Mouse (Mus musculus) kidney, postnatal 0 days (tissue): ENCODE data around the gene Plb1. TPM values are rescaled to one million over a fixed set of nuclear protein-coding genes. Genes with fewer than 3 reads are reported as not detected.

Experiments used
- ATAC-seq: fragments of 200-750 bp; cut with Nextera tagmentation; replicated peaks from 2 replicates; pipeline ENCODE4 v1.8.0; 2017; ENCODE audit warnings: low read depth, moderate number of reproducible peaks, moderate TSS enrichment, moderate library complexity; ENCODE audit not compliant: low FRiP score
- DNase-seq: peaks from one replicate; pipeline ENCODE4 v3.0.0-alpha.2; 2016; ENCODE audit warnings: low spot score
- H3K27ac ChIP-seq: fragments of 300-500 bp; sonication (generic); 2 replicates; pipeline ENCODE4 v1.5.1; 2014; ENCODE audit warnings: mild to moderate bottlenecking
- H3K27me3 ChIP-seq: fragments of 300-500 bp; sonication (generic); 2 replicates; pipeline ENCODE4 v1.6.1; 2014; ENCODE audit warnings: low read length, mixed read lengths; ENCODE audit not compliant: insufficient read depth
- H3K36me3 ChIP-seq: fragments of 300-500 bp; sonication (generic); 2 replicates; pipeline ENCODE4 v1.6.1; 2014; ENCODE audit warnings: low read length, mixed read lengths; ENCODE audit not compliant: insufficient read depth
- H3K4me1 ChIP-seq: fragments of 300-500 bp; sonication (generic); replicated peaks from 2 replicates; pipeline ENCODE4 v1.6.1; 2014; ENCODE audit warnings: antibody characterized with exemption, low read length, mixed read lengths; ENCODE audit not compliant: insufficient read depth
- H3K4me2 ChIP-seq: fragments of 300-500 bp; sonication (generic); 2 replicates; pipeline ENCODE4 v1.6.1; 2014; ENCODE audit warnings: mild to moderate bottlenecking, low read length, moderate library complexity, mixed read lengths
- H3K4me3 ChIP-seq: fragments of 300-500 bp; sonication (generic); replicated peaks from 2 replicates; pipeline ENCODE4 v1.5.1; 2014; ENCODE audit warnings: low read depth, low read length
- H3K9ac ChIP-seq: fragments of 300-500 bp; sonication (generic); 2 replicates; pipeline ENCODE4 v1.6.1; 2014; ENCODE audit warnings: low read depth, low read length
- H3K9me3 ChIP-seq: fragments of 300-500 bp; sonication (generic); replicated peaks from 2 replicates; pipeline ENCODE4 v1.6.1; 2016; ENCODE audit warnings: low read length, inconsistent platforms, mixed read lengths
- CTCF ChIP-seq: IDR thresholded peaks from 2 replicates; pipeline ENCODE4 v1.5.1; 2016; ENCODE audit warnings: antibody characterized with exemption, low read depth, mild to moderate bottlenecking, moderate library complexity
- WGBS: fragments of 180-500 bp; shearing (Covaris S2); extraction: QIAGEN DNeasy Blood & Tissue Kit; methylation state at CpG from one replicate; pipeline ENCODE4 v1.1.7; 2014; 5-methylcytosine and 5-hydroxymethylcytosine counted together
- polyA plus RNA-seq: library from polyadenylated mRNA; unstranded; fragments of >200 nt; fragmentation: Nextera tagmentation; extraction: Ambion mirVana; gene quantifications from 2 replicates; pipeline ENCODE4 v1.2.1, GENCODE M21; 2015

Gene Plb1
- polyA plus RNA-seq, 1 experiment from 2014 or later: 0.36 TPM

DNA sequence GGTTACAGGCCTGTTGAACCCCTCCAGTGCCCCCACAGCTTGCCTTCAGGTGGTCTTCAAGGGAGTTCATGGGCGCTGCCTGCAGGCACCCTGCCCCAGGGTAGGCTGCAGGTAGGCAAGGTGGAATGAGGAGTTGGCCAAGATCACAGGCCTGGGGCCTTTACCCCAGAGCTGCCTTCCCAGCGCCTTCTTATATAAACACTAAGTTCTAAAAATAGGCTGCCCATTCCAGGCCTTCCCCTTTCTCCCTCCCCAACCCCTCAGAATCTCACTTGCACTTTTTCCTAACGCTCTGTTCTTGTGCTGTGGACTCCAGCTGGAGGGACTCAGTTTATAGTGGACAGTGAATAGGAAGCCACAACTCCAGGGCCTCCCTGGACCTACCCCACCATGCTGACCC lies 117.2 kb downstream of the Plb1 start:
- 41% methylated on average over 3 of the region's 3 CpGs for WGBS
- Histone ChIP-seq H3K27me3 (no peaks in the 10 kb centered on the region), H3K4me3 (no peak overlapping the region), H3K9ac (no peak overlapping the region), H3K36me3 (no peaks in the 10 kb centered on the region), H3K9me3 (no peaks in the 10 kb centered on the region), H3K4me1 (0 out of 2 replicates have a peak, but pooled peaks cover 10% of the 10 kb centered on the region), H3K27ac (peak overlapping the region; percentile 3; the same call in 1 of the 2 replicates), H3K4me2 (no peak overlapping the region)
- no peak for TF ChIP-seq CTCF
- DNase-seq: peak; percentile 79
- ATAC-seq: no peak

DNA sequence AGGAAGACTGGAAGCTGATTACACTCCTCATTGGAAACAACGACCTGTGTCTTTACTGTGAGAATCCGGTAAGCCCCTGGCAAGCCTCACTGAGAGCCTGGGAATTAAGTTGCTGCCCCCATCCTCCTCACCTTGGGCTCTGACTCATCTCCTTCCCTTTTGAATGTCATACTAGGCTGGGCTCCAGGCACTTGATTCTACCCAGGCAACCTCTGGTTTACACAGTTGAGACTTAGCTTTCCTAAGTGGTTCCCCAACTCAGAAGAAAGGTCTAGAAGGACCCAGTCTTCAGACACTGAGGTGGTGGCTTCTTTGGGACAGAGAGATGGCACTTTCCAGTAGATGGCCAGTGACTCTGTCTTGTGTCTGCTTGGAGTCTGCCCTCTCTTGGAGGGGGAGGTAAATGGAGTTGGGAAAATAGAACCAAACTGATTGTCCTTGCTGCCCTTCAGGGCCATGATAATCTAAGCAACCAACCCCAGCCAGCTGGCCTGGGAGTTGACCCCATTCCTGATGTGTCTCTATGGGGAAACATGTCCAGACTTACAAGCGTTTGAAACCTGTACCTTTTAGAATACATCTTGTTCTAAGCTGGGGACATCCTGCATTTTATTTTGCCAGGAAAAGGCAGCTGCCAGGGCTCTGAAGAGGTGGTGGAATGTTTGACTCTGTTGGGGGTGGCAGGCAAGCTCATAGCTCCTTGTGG lies 118.2 kb downstream of the Plb1 start:
- Histone ChIP-seq H3K36me3 (no peaks in the 10 kb centered on the region), H3K27me3 (no peaks in the 10 kb centered on the region), H3K27ac (peak overlapping the region; percentile 3; the same call in 1 of the 2 replicates), H3K4me3 (no peak overlapping the region), H3K4me2 (no peak overlapping the region), H3K9ac (no peak overlapping the region), H3K9me3 (no peaks in the 10 kb centered on the region), H3K4me1 (0 out of 2 replicates have a peak, but pooled peaks cover 10% of the 10 kb centered on the region)
- WGBS: 77% methylated on average over 3 of the region's 3 CpGs
- no peak for ATAC-seq
- TF ChIP-seq CTCF: no peak
- no peak for DNase-seq

DNA sequence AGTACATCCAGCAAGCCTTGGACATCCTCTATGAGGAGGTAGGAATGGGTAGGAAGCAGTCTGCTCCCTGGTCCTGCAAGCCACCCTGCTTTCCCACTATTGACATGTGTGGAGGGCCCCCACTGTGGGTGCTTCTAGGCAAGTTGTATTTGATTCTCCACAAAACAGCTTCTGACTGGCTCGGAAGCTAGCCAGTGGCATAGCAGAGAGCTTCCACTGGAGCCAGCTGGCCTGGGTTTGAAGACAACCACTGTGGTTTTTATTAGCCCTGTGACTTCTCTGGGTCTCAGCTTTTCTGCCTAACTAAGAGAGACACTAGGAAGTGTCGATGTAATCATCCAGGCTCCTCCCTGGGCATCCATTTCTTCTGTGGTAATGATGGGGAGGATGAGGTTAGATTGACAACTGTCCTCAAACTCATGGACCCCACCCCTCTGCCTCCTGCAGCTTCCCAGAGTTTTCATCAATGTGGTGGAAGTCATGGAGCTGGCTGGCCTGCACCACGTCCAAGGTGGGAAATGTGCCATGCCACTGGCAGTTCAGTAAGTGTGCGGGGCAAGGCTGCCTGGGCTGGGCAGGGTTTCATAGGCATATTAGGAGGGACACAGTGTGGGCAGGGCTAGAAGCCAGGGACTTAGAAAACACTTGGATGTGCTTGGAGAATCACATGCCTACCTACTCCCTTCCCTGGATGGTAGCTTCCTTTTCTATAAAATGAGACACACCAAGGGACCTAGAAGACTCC lies 119.4 kb downstream of the Plb1 start:
- no peaks in the 10 kb centered on the region for H3K27me3 ChIP-seq
- DNase-seq (no peak), ATAC-seq (no peak)
- H3K4me2 ChIP-seq: no peak overlapping the region
- H3K36me3 ChIP-seq: no peaks in the 10 kb centered on the region
- no peak for TF ChIP-seq CTCF
- WGBS: 77% methylated on average over 4 of the region's 4 CpGs
- H3K4me3 ChIP-seq: no peak overlapping the region
- H3K9me3 ChIP-seq: no peaks in the 10 kb centered on the region
- no peak overlapping the region for H3K9ac ChIP-seq
- H3K4me1 ChIP-seq: no peaks in the 10 kb centered on the region
- no peak overlapping the region for H3K27ac ChIP-seq

DNA sequence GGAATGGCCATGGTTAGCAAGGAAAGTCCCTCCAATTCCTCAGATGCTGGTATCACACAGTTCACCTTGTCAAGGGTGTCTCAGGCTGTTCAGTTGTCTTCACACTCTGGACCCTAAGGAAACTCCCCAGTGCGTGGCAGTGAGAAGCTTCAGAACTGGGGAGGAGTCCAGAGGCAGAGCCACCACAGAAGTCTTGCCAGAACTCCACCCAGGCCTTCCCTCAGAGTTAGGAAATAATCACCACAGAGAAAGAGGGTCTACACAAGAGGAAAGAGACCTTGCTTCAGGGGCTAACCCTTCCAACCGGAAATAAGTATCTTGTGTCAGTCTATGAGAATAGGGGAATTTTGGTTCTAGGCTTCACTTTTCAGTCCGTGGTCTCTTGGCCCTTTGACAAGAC lies 120.3 kb downstream of the Plb1 start:
- no peaks in the 10 kb centered on the region for H3K9me3 ChIP-seq
- DNase-seq: no peak
- H3K4me2 ChIP-seq: no peak overlapping the region
- H3K36me3 ChIP-seq: no peaks in the 10 kb centered on the region
- no peak overlapping the region for H3K4me3 ChIP-seq
- WGBS: 54% methylated on average over 3 of the region's 3 CpGs
- no peak for TF ChIP-seq CTCF
- ATAC-seq: no peak
- H3K27ac ChIP-seq: no peak overlapping the region
- no peaks in the 10 kb centered on the region for H3K4me1 ChIP-seq
- no peaks in the 10 kb centered on the region for H3K27me3 ChIP-seq
- no peak overlapping the region for H3K9ac ChIP-seq

DNA sequence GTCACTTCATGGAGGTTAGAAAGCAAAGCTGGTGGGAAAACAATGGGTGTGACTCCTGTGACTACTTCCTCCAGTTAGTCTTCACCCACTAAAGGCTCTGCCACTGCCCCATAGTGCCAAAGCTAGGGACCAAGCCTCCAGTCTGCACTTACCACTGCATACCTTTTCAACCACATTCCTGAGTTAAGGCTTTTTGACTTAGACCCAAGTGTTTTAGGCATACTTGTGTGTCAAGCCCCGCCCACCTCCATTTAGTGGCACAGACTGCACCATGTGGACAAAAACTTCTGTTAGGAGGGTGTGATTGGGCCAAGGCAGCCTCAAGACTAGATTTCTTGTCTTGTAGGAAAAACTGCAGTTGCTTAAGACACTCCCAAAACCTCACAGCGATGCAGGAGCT lies 120.8 kb downstream of the Plb1 start:
- DNase-seq: no peak
- ATAC-seq: no peak
- no peak for TF ChIP-seq CTCF
- H3K9me3 ChIP-seq: no peaks in the 10 kb centered on the region
- no peaks in the 10 kb centered on the region for H3K27me3 ChIP-seq
- H3K4me1 ChIP-seq: no peaks in the 10 kb centered on the region
- H3K27ac ChIP-seq: no peak overlapping the region
- H3K9ac ChIP-seq: no peak overlapping the region
- no peak overlapping the region for H3K4me2 ChIP-seq
- WGBS: 77% methylated on average over 2 of the region's 2 CpGs
- no peaks in the 10 kb centered on the region for H3K36me3 ChIP-seq
- H3K4me3 ChIP-seq: no peak overlapping the region

DNA sequence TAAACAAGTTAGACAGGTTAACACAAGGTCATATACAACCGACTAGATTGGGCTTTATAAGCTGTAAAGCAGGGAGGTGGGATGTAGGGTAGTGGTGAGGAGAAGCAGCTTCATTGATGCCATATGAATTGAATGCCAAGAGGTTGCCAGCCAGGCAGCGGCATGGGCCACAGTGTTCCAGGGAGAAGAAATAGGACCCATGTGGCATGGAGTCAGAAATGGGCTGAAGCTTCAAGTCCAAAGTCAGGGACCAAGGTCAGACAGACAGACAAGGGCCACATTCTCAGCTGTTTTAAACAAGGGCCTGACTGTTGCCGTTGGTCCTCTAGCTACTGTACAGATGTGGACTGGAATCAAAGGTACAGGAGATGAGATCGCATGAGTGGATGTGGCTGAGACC lies 128.0 kb downstream of the Plb1 start:
- H3K9me3 ChIP-seq: no peaks in the 10 kb centered on the region
- no peaks in the 10 kb centered on the region for H3K4me1 ChIP-seq

More for the DNA sequence above, 128.0 kb downstream of the Plb1 start:
- Histone ChIP-seq H3K9ac (no peak overlapping the region), H3K4me2 (no peak overlapping the region), H3K27ac (no peak overlapping the region), H3K27me3 (no peaks in the 10 kb centered on the region), H3K4me3 (no peak overlapping the region), H3K36me3 (no peaks in the 10 kb centered on the region)
- ATAC-seq (no peak), DNase-seq (no peak)
- TF ChIP-seq CTCF: no peak
- 79% methylated on average over 4 of the region's 4 CpGs for WGBS
